Mouse (Mus musculus) fat pad, adult 2 months (tissue): ENCODE results near the gene Kank3.

ENCODE experiments used
- DNase-seq: peaks from one replicate; pipeline ENCODE4 v3.0.0-alpha.2; 2011; ENCODE audit warnings: low read depth, low spot score; ENCODE audit errors: extremely low read depth

The Kank3 gene

GRCm38 (mm10) chr17:33848139-33848538, 37.8 kb downstream of the Kank3 start:
- no peak for DNase-seq

GRCm38 (mm10) chr17:33851331-33851730, 41.0 kb downstream of the Kank3 start:
- no peak for DNase-seq

DNA sequence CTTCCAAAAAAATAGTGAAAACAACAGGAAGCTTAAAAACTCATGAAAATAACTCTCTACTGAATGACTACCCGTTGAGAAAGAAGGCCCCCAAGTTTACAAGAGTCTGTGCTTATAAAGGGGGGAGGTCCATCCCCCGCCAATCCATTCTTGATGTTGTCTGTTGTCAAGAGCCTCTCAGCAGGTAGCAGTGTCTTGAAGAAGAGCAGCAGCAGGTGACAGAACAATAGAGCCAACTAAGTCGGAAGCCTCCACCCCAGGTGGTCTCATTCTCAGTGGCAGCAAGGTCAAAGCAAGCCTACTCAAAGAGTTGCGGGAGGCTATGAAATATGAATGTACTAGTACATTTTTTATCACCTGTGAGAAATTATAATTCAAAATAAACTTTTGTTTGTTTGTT, 47.5 kb downstream of the Kank3 start:
- DNase-seq: no peak

- no peak for DNase-seq
These were observed 55.2 kb downstream of the Kank3 start for GRCm38 (mm10) chr17:33865330-33866030.
